Mouse (Mus musculus) intestine, embryonic 14.5 days (tissue): ENCODE results near the gene Acad11. TPM values are rescaled to one million over a fixed set of nuclear protein-coding genes. Genes with fewer than 3 reads are reported as not detected.

Experiments
- ATAC-seq: fragments of 200-750 bp; cut with Nextera tagmentation; replicated peaks from 2 replicates; pipeline ENCODE4 v1.8.0; 2017; ENCODE audit warnings: low read depth, moderate number of reproducible peaks, moderate TSS enrichment, moderate library complexity; ENCODE audit not compliant: low FRiP score, low TSS enrichment
- DNase-seq: peaks from one replicate; pipeline ENCODE4 v3.0.0-alpha.2; 2018; ENCODE audit warnings: low spot score
- H3K27ac ChIP-seq: fragments of 300-500 bp; sonication (generic); 2 replicates; pipeline ENCODE4 v1.5.1; 2014; ENCODE audit warnings: low read depth, mild to moderate bottlenecking, control low read depth
- H3K27me3 ChIP-seq: fragments of 300-500 bp; sonication (generic); replicated peaks from 2 replicates; pipeline ENCODE4 v1.6.1; 2014; ENCODE audit warnings: low read length, control low read depth; ENCODE audit not compliant: control insufficient read depth, insufficient read depth
- H3K36me3 ChIP-seq: fragments of 300-500 bp; sonication (generic); 2 replicates; pipeline ENCODE4 v1.6.1; 2014; ENCODE audit warnings: low read length, control low read depth; ENCODE audit not compliant: control insufficient read depth, insufficient read depth
- H3K4me1 ChIP-seq: fragments of 300-500 bp; sonication (generic); replicated peaks from 2 replicates; pipeline ENCODE4 v1.6.1; 2014; ENCODE audit warnings: low read length, control low read depth, mixed read lengths; ENCODE audit not compliant: control insufficient read depth, insufficient read depth
- H3K4me2 ChIP-seq: fragments of 300-500 bp; sonication (generic); 2 replicates; pipeline ENCODE4 v1.6.1; 2014; ENCODE audit warnings: low read length
- H3K4me3 ChIP-seq: fragments of 300-500 bp; sonication (generic); 2 replicates; pipeline ENCODE4 v1.5.1; 2014; ENCODE audit warnings: low read depth, low read length, control low read depth, mixed read lengths
- H3K9ac ChIP-seq: fragments of 300-500 bp; sonication (generic); 2 replicates; pipeline ENCODE4 v1.6.1; 2014; ENCODE audit warnings: mild to moderate bottlenecking, low read length
- H3K9me3 ChIP-seq: fragments of 300-500 bp; sonication (generic); 2 replicates; pipeline ENCODE4 v1.6.1; 2016; ENCODE audit warnings: low read length, control low read depth; ENCODE audit not compliant: control insufficient read depth
- WGBS: fragments of 180-500 bp; shearing (Covaris S2); extraction: QIAGEN DNeasy Blood & Tissue Kit; methylation state at CpG from one replicate; pipeline ENCODE4 v1.1.7; 2014; 5-methylcytosine and 5-hydroxymethylcytosine counted together
- polyA plus RNA-seq: library from polyadenylated mRNA; unstranded; fragments of >200 nt; fragmentation: Nextera tagmentation; extraction: Ambion mirVana; gene quantifications from 2 replicates; pipeline ENCODE4 v1.2.1, GENCODE M21; 2014

The Acad11 gene
- polyA plus RNA-seq, 1 experiment from 2014 or later: 8.3 TPM

DNA sequence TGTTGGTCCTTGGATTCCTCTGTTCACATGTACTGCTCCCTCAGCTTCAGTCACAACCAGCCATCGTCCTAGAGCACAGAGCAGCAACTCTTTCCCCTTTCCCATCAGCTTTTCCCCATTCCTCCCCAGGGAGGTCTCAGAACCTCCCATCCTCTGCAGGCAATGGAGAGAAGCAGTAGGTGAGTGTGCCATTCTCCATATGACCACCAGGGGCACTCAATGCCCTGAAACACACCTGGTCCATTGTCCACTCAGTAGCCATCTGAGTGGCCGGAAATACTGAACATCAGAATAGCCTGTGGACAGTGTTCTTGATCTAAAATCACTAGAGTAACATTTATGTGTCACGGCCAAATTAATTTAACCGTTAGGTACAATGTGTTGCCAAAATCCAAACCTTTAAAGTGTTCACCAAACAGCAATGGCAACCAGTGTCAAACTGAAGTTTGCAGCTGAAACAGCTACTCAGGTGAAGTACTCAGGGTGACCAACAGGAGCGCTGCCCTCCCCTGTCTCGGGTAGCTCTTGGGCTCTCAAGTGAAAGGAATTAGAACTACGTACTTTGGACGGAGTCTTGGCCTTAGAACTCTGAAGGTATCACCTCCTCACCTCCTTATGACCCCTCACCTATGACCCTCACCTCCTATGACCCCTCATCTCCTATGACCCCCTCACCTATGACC, 81.3 kb downstream of the Acad11 start:
- H3K4me1 ChIP-seq: no peaks in the 10 kb centered on the region
- H3K27ac ChIP-seq: no peak overlapping the region
- no peak overlapping the region for H3K4me2 ChIP-seq
- no peak overlapping the region for H3K9ac ChIP-seq
- WGBS: 85% methylated on average over 8 of the region's 8 CpGs
- H3K36me3 ChIP-seq: no peaks in the 10 kb centered on the region; the same call in 1 of the 2 replicates
- no peaks in the 10 kb centered on the region for H3K9me3 ChIP-seq
- DNase-seq: no peak
- no peak overlapping the region for H3K4me3 ChIP-seq
- H3K27me3 ChIP-seq: no peaks in the 10 kb centered on the region
- no peak for ATAC-seq

DNA sequence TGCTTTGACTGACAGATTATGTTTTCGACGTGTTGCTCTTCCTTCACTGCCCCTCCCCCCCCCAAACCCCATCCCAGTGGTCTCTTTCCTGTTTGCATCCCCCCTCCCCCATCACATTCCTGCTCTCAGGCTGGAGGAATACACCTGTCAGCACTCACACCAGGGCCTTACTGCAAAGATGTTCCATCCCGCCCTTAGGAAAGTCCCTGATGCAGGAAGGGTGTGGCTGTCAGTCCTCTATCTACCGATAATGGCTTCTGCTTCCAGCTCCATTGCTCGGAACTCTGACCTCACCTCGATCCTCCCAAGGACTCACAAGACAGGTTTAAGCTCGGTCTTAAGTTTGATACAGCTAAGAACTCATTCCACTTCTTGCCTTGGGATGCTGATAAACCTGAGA, 83.5 kb downstream of the Acad11 start:
- 71% methylated on average over 7 of the region's 7 CpGs for WGBS
- no peak for DNase-seq
- H3K9ac ChIP-seq: no peak overlapping the region
- H3K4me1 ChIP-seq: no peaks in the 10 kb centered on the region
- H3K27ac ChIP-seq: no peak overlapping the region
- H3K9me3 ChIP-seq: no peaks in the 10 kb centered on the region
- no peak overlapping the region for H3K4me2 ChIP-seq
- H3K4me3 ChIP-seq: no peak overlapping the region
- H3K36me3 ChIP-seq: peaks cover 15% of the 10 kb centered on the region
- H3K27me3 ChIP-seq: no peaks in the 10 kb centered on the region
- ATAC-seq: no peak

DNA sequence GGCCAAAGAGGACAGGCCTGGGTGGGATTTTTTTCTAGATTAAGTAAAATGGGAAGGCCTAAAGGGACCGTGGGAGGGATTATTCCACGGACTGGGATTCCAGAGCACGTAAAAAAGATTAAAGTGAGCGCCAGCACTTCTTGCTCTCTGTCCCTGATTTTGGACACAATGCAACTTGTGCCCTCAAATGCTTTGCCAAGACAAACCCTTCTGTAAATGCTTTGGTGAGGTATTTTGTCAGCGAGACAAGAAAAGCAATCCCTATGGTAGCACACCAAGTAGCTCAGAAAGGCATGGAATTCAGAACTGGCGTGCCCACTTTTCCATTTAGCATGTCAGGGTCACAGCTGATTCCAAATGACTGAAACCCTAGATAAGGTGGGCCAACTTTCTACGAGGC, 85.8 kb downstream of the Acad11 start:
- Histone ChIP-seq H3K9ac (no peak overlapping the region), H3K4me2 (no peak overlapping the region), H3K27ac (no peak overlapping the region), H3K4me1 (no peaks in the 10 kb centered on the region), H3K36me3 (peaks cover 36% of the 10 kb centered on the region), H3K4me3 (no peak overlapping the region), H3K9me3 (no peaks in the 10 kb centered on the region), H3K27me3 (no peaks in the 10 kb centered on the region)
- WGBS: 87% methylated on average over 7 of the region's 7 CpGs
- no peak for DNase-seq
- no peak for ATAC-seq

DNA sequence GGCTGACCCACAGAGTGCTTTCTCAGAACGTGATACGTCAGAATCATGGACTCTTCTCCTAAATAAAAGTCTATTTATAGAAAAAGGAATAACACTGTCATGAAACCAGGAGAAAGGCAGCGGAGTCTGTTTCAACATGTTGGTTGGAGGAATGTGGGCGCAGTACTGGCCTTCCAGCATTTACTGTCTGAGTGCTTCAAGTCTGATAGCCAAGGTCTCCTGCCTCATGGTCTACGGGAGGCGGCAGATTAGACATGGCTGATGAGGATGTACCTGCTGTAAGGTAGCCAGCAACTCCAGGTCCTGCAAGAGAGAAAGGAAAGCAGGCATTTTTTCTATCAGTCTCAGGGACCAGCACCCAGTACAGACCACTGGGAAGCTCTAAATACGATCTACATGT, 88.9 kb downstream of the Acad11 start:
- 86% methylated on average over 7 of the region's 7 CpGs for WGBS

DNA sequence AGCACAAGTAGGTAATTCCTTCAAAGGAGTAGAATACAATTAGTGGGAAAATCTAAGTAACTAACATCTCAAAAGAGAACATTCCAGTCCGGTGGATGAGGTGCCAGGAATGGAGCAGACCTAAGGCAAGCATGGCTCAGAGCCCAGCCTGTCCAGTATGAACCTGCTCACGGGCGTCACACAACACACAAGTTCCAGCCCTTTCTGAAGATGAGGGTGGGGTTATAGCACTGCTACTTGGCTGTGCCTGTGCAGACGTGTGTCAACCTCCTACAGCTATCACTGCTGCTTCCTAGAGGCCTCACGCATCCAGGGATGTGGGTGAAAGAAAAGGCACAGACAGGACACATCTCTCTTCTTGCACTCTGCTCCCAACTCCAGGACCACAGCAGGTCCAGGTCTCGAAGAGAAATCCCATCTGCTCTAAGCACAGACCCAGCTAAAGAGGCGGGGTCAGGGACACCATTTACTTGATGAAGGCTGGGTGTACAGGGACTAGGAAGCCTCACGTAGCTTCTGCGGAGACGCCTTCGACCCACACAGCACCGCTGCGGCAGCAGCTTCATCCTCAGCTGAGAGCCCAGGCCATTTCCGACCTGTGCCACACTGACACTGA, 92.0 kb downstream of the Acad11 start:
- WGBS: 93% methylated on average over 14 of the region's 14 CpGs

More for the DNA sequence above, 88.9 kb downstream of the Acad11 start:
- DNase-seq: no peak
- H3K9ac ChIP-seq: no peak overlapping the region
- H3K9me3 ChIP-seq: no peaks in the 10 kb centered on the region
- H3K27ac ChIP-seq: no peak overlapping the region
- no peak for ATAC-seq
- no peaks in the 10 kb centered on the region for H3K4me1 ChIP-seq
- no peaks in the 10 kb centered on the region for H3K27me3 ChIP-seq
- no peak overlapping the region for H3K4me2 ChIP-seq
- H3K36me3 ChIP-seq: peaks cover 68% of the 10 kb centered on the region
- H3K4me3 ChIP-seq: no peak overlapping the region

DNA sequence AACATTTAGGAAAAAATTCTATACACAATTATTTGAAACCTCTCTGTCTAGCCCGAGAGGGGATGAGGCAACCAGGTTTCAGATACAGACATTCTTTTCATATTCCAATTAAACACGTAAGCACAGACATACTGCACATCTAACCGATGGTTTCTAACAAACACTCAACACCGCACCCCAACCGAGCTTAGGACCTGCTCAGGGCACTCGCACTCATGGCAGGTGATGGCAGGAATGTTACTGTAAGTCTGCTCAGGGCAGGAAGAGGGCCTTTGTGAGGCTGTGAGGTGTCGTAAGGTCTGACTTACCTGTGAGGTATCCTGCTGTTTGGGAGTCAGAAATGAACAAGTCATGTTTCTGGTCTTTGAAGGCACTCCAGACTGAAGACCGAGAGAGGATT, 93.3 kb downstream of the Acad11 start:
- Histone ChIP-seq H3K9me3 (no peaks in the 10 kb centered on the region), H3K9ac (no peak overlapping the region), H3K4me2 (no peak overlapping the region), H3K36me3 (peaks cover 98% of the 10 kb centered on the region), H3K4me3 (no peak overlapping the region), H3K27me3 (no peaks in the 10 kb centered on the region), H3K27ac (no peak overlapping the region), H3K4me1 (no peaks in the 10 kb centered on the region)
- DNase-seq (no peak), ATAC-seq (no peak)
- 98% methylated on average over 8 of the region's 8 CpGs for WGBS

More for the DNA sequence above, 92.0 kb downstream of the Acad11 start:
- H3K4me3 ChIP-seq: no peak overlapping the region
- ATAC-seq: no peak
- H3K9me3 ChIP-seq: no peaks in the 10 kb centered on the region
- no peak overlapping the region for H3K9ac ChIP-seq
- H3K27ac ChIP-seq: no peak overlapping the region
- no peaks in the 10 kb centered on the region for H3K27me3 ChIP-seq
- peaks cover 96% of the 10 kb centered on the region for H3K36me3 ChIP-seq
- H3K4me1 ChIP-seq: no peaks in the 10 kb centered on the region
- H3K4me2 ChIP-seq: no peak overlapping the region
- no peak for DNase-seq

DNA sequence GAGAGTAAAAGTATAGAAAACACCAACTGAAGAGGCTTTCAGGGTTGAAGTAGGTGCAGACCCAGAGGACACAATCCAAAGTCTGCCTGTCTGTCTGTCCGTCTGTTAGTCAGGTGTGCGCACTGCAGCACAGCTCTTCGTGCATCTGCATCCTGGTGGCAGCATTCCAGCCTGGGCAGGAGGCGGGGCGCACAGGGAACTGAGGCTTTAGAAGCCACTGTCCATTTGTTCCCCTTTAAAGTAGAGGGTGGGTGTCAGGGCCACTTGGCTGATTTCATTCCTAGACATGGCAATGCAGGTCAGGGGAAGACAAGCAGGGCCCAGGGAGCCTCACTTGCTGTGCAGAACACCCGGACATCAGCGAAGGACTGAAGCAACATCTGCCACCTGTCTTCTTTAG, 94.1 kb downstream of the Acad11 start:
- peaks cover 98% of the 10 kb centered on the region for H3K36me3 ChIP-seq
- ATAC-seq: no peak

DNA sequence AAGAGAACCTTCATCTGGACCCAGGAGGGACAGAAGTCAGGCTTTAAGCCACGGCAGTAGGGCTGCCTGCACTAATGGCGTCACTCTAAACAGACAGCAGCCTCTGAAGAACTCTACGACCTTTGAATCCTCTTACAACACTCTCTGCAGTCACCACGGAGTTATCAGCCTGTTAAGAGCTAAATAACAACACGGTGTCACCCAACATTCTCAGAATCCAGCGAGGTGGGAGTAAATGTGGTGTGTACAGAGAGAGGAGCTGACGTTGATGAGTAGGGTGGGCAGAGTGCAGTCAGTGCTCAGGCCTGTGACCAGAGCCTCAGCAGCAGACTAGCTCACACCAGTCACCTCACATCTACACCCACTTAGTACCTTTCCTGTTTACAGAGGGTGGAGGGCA, 97.9 kb downstream of the Acad11 start:
- Histone ChIP-seq H3K27ac (no peak overlapping the region), H3K27me3 (no peaks in the 10 kb centered on the region), H3K4me2 (no peak overlapping the region), H3K4me1 (no peaks in the 10 kb centered on the region), H3K9me3 (no peaks in the 10 kb centered on the region), H3K9ac (no peak overlapping the region), H3K36me3 (peaks cover 96% of the 10 kb centered on the region), H3K4me3 (no peak overlapping the region)
- ATAC-seq (no peak), DNase-seq (no peak)
- WGBS: 81% methylated on average over 7 of the region's 7 CpGs

More for the DNA sequence above, 94.1 kb downstream of the Acad11 start:
- Histone ChIP-seq H3K27ac (no peak overlapping the region), H3K4me1 (no peaks in the 10 kb centered on the region), H3K4me2 (no peak overlapping the region), H3K9me3 (no peaks in the 10 kb centered on the region), H3K4me3 (no peak overlapping the region), H3K27me3 (no peaks in the 10 kb centered on the region), H3K9ac (no peak overlapping the region)
- 95% methylated on average over 7 of the region's 7 CpGs for WGBS
- DNase-seq: no peak

DNA sequence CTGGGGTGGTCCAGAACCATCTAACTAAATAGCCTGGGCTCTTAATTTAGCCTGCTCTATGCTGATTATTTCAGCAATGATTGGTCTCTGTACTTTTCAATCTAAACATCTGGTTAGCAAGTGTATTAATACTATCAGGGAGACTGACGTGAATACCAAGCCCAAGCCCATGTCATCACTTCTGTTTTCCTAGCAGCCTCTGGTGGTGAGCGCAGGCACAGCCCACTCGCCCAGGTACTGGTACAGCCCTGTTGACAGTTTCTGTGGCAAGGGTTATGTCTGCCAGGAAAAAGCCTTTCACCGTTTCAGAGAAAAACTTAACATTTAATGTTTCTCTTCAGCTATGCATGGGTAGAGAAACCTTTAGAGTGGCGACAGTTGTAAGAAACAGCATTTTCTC, 101.0 kb downstream of the Acad11 start:
- Histone ChIP-seq H3K27ac (no peak overlapping the region), H3K4me2 (no peak overlapping the region), H3K36me3 (peaks cover 89% of the 10 kb centered on the region), H3K9ac (no peak overlapping the region), H3K4me3 (no peak overlapping the region), H3K9me3 (no peaks in the 10 kb centered on the region), H3K27me3 (no peaks in the 10 kb centered on the region), H3K4me1 (no peaks in the 10 kb centered on the region)
- DNase-seq: no peak
- ATAC-seq: no peak
- WGBS: 79% methylated on average over 5 of the region's 5 CpGs
